Mouse (Mus musculus): Measurements from ENCODE around the gene Rap1gap.

Gene Rap1gap

DNA sequence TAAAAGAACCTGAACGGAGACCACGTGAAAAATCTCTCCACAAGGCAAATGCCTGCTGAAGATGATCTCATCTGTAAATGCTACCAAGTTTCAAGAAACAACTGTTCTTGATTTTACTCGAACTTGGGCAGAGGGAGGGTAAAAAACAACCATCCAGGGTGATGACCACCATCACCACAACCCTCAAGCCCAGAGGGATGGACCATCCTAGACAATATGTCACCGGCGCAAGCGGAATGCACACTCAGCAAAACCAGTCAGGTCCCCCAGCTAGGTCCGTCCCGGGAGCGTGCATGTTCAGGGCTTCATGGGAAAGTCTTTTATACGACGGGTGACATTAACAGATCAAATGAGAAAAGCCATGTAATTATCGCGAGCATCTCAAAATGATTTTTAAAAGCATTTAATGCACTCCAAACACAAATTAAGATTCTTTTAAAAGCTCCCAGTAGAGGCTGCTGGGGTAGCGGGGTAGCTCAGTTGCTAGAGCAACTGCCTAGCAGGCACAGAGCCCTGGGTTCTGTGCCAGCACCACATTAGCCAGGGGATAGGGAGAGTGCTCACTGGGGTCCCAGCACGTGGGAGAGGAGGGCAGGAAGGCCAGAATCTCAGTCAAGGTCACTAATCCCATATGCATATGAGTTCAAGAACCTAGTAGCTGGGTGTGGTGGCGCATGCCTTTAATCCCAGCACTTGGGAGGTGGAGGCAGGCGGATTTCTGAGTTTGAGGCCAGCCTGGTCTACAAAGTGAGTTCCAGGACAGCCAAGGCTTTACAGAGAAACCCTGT is 114.1 kb downstream of the Rap1gap start:
- no peak for DNase-seq

Data from kidney, postnatal 36 days (tissue).